Mouse (Mus musculus): ENCODE data around the gene Hist1h2bf. TPM values are rescaled to one million over a fixed set of nuclear protein-coding genes. Genes with fewer than 3 reads are reported as not detected.
"Not testable (repeated sequence)": the region's sequence is repeated elsewhere in the genome, so short reads cannot be mapped to it uniquely, and the experiment has no call there.

Hist1h2bf gene
- polyA plus RNA-seq, 1 experiment from 2014 or later = 6.7 TPM

GRCm38 (mm10) chr13:23551931-23552914, 21.8 kb downstream of the Hist1h2bf start:
- Histone ChIP-seq H3K9ac (peak overlapping the region; percentile 62), H3K4me3 (replicated peaks) (peak overlapping the region; percentile 56), H3K27me3 (no peaks in the 10 kb centered on the region), H3K9me3 (replicated peaks) (no peaks in the 10 kb centered on the region), H3K4me2 (peak overlapping the region; percentile 64), H3K27ac (replicated peaks) (peak overlapping the region; percentile 95), H3K4me1 (replicated peaks) (peaks cover 56% of the 10 kb centered on the region), H3K36me3 (replicated peaks) (no peaks in the 10 kb centered on the region)
- no peak for ATAC-seq (ENCODE audit: insufficient read depth)
- WGBS (ENCODE audit: insufficient replicate concordance) = 30% methylated on average over 8 of the region's 8 CpGs

GRCm38 (mm10) chr13:23551146-23551834, 22.7 kb downstream of the Hist1h2bf start, which contains the start of gene Hist1h4f:
TSS of gene Hist1h4f (minus strand) at chr13:23551648.
- H3K4me2 ChIP-seq = peak within 1 kb of the TSS; percentile 64
- under 1% methylated on average over 47 of the region's 47 CpGs for WGBS (ENCODE audit: insufficient replicate concordance)
- not testable (repeated sequence) for H3K9me3 ChIP-seq (replicated peaks); H3K27me3 ChIP-seq; H3K36me3 ChIP-seq (replicated peaks)
- H3K9ac ChIP-seq = peak within 1 kb of the TSS; percentile 62
- H3K27ac ChIP-seq (replicated peaks) = peak within 1 kb of the TSS; percentile 95
- H3K4me3 ChIP-seq (replicated peaks) = peak within 1 kb of the TSS; percentile 56
- peak; percentile 64 for ATAC-seq (ENCODE audit: insufficient read depth)
- H3K4me1 ChIP-seq (replicated peaks) = peaks cover 59% of the 10 kb centered on the region

- peak; percentile 1 for ATAC-seq (ENCODE audit: insufficient read depth)
- H3K27ac ChIP-seq (replicated peaks) = peak overlapping the region; percentile 95
- H3K4me1 ChIP-seq (replicated peaks) = peaks cover 61% of the 10 kb centered on the region
- no peaks in the 10 kb centered on the region for H3K27me3 ChIP-seq
- H3K9me3 ChIP-seq (replicated peaks) = no peaks in the 10 kb centered on the region
- peak overlapping the region; percentile 56 for H3K4me3 ChIP-seq (replicated peaks)
- H3K36me3 ChIP-seq (replicated peaks) = no peaks in the 10 kb centered on the region
- peak overlapping the region; percentile 62 for H3K9ac ChIP-seq
- peak overlapping the region; percentile 64 for H3K4me2 ChIP-seq
- 1% methylated on average over 3 of the region's 3 CpGs for WGBS (ENCODE audit: insufficient replicate concordance)
These were observed 23.2 kb downstream of the Hist1h2bf start for GRCm38 (mm10) chr13:23550761-23551145.

- H3K4me3 ChIP-seq (replicated peaks) = peak overlapping the region; percentile 38; the same call in 1 of the 2 replicates
- peaks cover 33% of the 10 kb centered on the region for H3K4me1 ChIP-seq (replicated peaks)
- H3K27ac ChIP-seq (replicated peaks) = peak overlapping the region; percentile 87
- H3K9ac ChIP-seq = 0 out of 2 replicates have a peak overlapping the region, but pooled peaks have one; percentile 3
- ATAC-seq (ENCODE audit: insufficient read depth) = no peak
- H3K27me3 ChIP-seq = no peaks in the 10 kb centered on the region
- 70% methylated on average over 5 of the region's 5 CpGs for WGBS (ENCODE audit: insufficient replicate concordance)
- no peaks in the 10 kb centered on the region for H3K36me3 ChIP-seq (replicated peaks)
- H3K9me3 ChIP-seq (replicated peaks) = no peaks in the 10 kb centered on the region
- H3K4me2 ChIP-seq = peak overlapping the region; percentile 60
These were observed 27.3 kb downstream of the Hist1h2bf start for GRCm38 (mm10) chr13:23546694-23547093.

GRCm38 (mm10) chr13:23544787-23545120, 29.2 kb downstream of the Hist1h2bf start:
- Histone ChIP-seq H3K27ac (replicated peaks) (peak overlapping the region; percentile 97), H3K4me3 (replicated peaks) (peak overlapping the region; percentile 59), H3K4me2 (peak overlapping the region; percentile 66), H3K4me1 (replicated peaks) (peaks cover 35% of the 10 kb centered on the region), H3K9ac (0 out of 2 replicates have a peak overlapping the region, but pooled peaks have one; percentile 46)
- H3K9me3 ChIP-seq (replicated peaks); H3K36me3 ChIP-seq (replicated peaks); ATAC-seq (ENCODE audit: insufficient read depth); H3K27me3 ChIP-seq: not testable (repeated sequence)
- WGBS (ENCODE audit: insufficient replicate concordance) = 1% methylated on average over 14 of the region's 14 CpGs

GRCm38 (mm10) chr13:23543965-23544786, 29.8 kb downstream of the Hist1h2bf start, which contains the start of gene Hist1h3f:
TSS of gene Hist1h3f (plus strand) at chr13:23544052.
- H3K9ac ChIP-seq = peak within 1 kb of the TSS; percentile 75
- peak; percentile 75 for ATAC-seq (ENCODE audit: insufficient read depth)
- H3K36me3 ChIP-seq (replicated peaks) = no peaks in the 10 kb centered on the region
- peak within 1 kb of the TSS; percentile 66 for H3K4me2 ChIP-seq
- H3K9me3 ChIP-seq (replicated peaks) = no peaks in the 10 kb centered on the region
- peaks cover 30% of the 10 kb centered on the region for H3K4me1 ChIP-seq (replicated peaks)
- peak within 1 kb of the TSS; percentile 63 for H3K4me3 ChIP-seq (replicated peaks)
- under 1% methylated on average over 31 of the region's 45 CpGs for WGBS (ENCODE audit: insufficient replicate concordance)
- H3K27ac ChIP-seq (replicated peaks) = peak within 1 kb of the TSS; percentile 97
- no peaks in the 10 kb centered on the region for H3K27me3 ChIP-seq

GRCm38 (mm10) chr13:23542999-23543607, 30.9 kb downstream of the Hist1h2bf start, which contains the start of gene Hist1h2bh:
TSS of gene Hist1h2bh (minus strand) at chr13:23543392.
- peak within 1 kb of the TSS; percentile 66 for H3K4me2 ChIP-seq
- H3K36me3 ChIP-seq (replicated peaks); H3K27me3 ChIP-seq; H3K9me3 ChIP-seq (replicated peaks): not testable (repeated sequence)
- peak within 1 kb of the TSS; percentile 75 for H3K9ac ChIP-seq
- H3K4me3 ChIP-seq (replicated peaks) = peak within 1 kb of the TSS; percentile 63
- H3K4me1 ChIP-seq (replicated peaks) = peaks cover 35% of the 10 kb centered on the region
- WGBS (ENCODE audit: insufficient replicate concordance) = under 1% methylated on average over 42 of the region's 42 CpGs
- peak; percentile 85 for ATAC-seq (ENCODE audit: insufficient read depth)
- peak within 1 kb of the TSS; percentile 97 for H3K27ac ChIP-seq (replicated peaks)

GRCm38 (mm10) chr13:23542225-23542980, 31.6 kb downstream of the Hist1h2bf start:
- H3K36me3 ChIP-seq (replicated peaks); H3K9me3 ChIP-seq (replicated peaks); ATAC-seq (ENCODE audit: insufficient read depth); H3K27me3 ChIP-seq: not testable (repeated sequence)
- Histone ChIP-seq H3K9ac (peak overlapping the region; percentile 75), H3K4me1 (replicated peaks) (peaks cover 42% of the 10 kb centered on the region), H3K4me3 (replicated peaks) (peak overlapping the region; percentile 63), H3K4me2 (peak overlapping the region; percentile 66), H3K27ac (replicated peaks) (peak overlapping the region; percentile 97)
- WGBS (ENCODE audit: insufficient replicate concordance) = 9% methylated on average over 3 of the region's 3 CpGs

GRCm38 (mm10) chr13:23541497-23541896, 32.5 kb downstream of the Hist1h2bf start:
- H3K4me1 ChIP-seq (replicated peaks) = peaks cover 45% of the 10 kb centered on the region
- no peaks in the 10 kb centered on the region for H3K27me3 ChIP-seq
- H3K36me3 ChIP-seq (replicated peaks) = no peaks in the 10 kb centered on the region
- H3K4me3 ChIP-seq (replicated peaks) = peak overlapping the region; percentile 63
- 0 out of 2 replicates have a peak overlapping the region, but pooled peaks have one; percentile 43 for H3K9ac ChIP-seq
- peak overlapping the region; percentile 66 for H3K4me2 ChIP-seq
- no peaks in the 10 kb centered on the region for H3K9me3 ChIP-seq (replicated peaks)
- ATAC-seq (ENCODE audit: insufficient read depth) = no peak
- H3K27ac ChIP-seq (replicated peaks) = peak overlapping the region; percentile 74
- 46% methylated on average over 3 of the region's 3 CpGs for whole genome bisulfite sequencing (ENCODE audit: insufficient replicate concordance)
